Mouse (Mus musculus) embryonic facial prominence, embryonic 10.5 days (tissue): ENCODE measurements around the gene Rassf8. TPM values are rescaled to one million over a fixed set of nuclear protein-coding genes. Genes with fewer than 3 reads are reported as not detected.

Experiments used
- DNase-seq: peaks from one replicate; pipeline ENCODE4 v3.0.0-alpha.2; 2017; ENCODE audit warnings: low spot score
- H3K27ac ChIP-seq: fragments of 300-500 bp; sonication (generic); replicated peaks from 2 replicates; pipeline ENCODE4 v1.5.1; 2016; ENCODE audit warnings: mild to moderate bottlenecking
- H3K27me3 ChIP-seq: fragments of 300-500 bp; sonication (generic); replicated peaks from 2 replicates; pipeline ENCODE4 v1.6.1; 2016; ENCODE audit warnings: low read depth, mild to moderate bottlenecking; ENCODE audit not compliant: poor library complexity, severe bottlenecking
- H3K36me3 ChIP-seq: fragments of 300-500 bp; sonication (generic); replicated peaks from 2 replicates; pipeline ENCODE4 v1.6.1; 2016; ENCODE audit warnings: mild to moderate bottlenecking, moderate library complexity
- H3K4me1 ChIP-seq: fragments of 300-500 bp; sonication (generic); 2 replicates; pipeline ENCODE4 v1.6.1; 2016
- H3K4me3 ChIP-seq: fragments of 300-500 bp; sonication (generic); 2 replicates; pipeline ENCODE4 v1.5.1; 2016; ENCODE audit warnings: mild to moderate bottlenecking, moderate library complexity
- H3K9me3 ChIP-seq: fragments of 300-500 bp; sonication (generic); 2 replicates; pipeline ENCODE4 v1.6.1; 2016; ENCODE audit warnings: mild to moderate bottlenecking
- WGBS: fragments of 180-500 bp; shearing (Covaris S2); methylation state at CpG from one replicate; pipeline ENCODE4 v1.1.7; 2016; 5-methylcytosine and 5-hydroxymethylcytosine counted together
- polyA plus RNA-seq: library from polyadenylated mRNA; unstranded; fragments of >200 nt; fragmentation: Nextera tagmentation; extraction: Ambion mirVana; gene quantifications from 2 replicates; pipeline ENCODE4 v1.2.1, GENCODE M21; 2016

Rassf8 gene
- polyA plus RNA-seq, 1 experiment from 2014 or later, result 3.7 TPM

DNA sequence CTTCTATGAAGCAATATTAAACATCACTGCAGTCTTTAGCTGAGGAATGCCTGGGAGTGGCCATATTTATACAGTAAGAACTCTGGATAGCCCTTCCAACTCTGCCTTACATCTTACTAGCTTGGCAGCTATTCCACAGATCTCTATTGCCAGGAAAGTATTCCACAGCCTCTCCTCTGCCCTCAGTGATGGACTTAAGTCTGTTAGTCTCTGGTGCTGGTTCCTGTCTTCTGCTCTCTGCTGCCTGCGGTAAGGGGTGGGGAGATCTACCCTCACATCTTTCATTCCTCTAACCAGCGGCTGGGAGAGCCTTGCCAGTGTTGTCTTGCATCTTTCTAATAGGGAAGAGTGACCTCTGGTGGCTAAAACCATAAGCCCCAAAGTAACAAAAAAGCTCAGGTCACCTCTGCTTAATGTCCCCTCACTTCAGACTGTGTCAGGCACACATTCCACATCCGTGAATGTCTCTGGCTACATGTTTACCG lies 46.6 kb downstream of the Rassf8 start:
- 0 out of 2 replicates have a peak, but pooled peaks cover 4% of the 10 kb centered on the region for H3K36me3 ChIP-seq
- H3K4me3 ChIP-seq, result no peak overlapping the region
- DNase-seq, result peak; percentile 51
- H3K4me1 ChIP-seq, result peaks cover 11% of the 10 kb centered on the region; the same call in 1 of the 2 replicates
- H3K9me3 ChIP-seq, result no peaks in the 10 kb centered on the region
- 22% methylated on average over 4 of the region's 4 CpGs for whole genome bisulfite sequencing
- H3K27ac ChIP-seq, result no peak overlapping the region
- no peaks in the 10 kb centered on the region for H3K27me3 ChIP-seq

DNA sequence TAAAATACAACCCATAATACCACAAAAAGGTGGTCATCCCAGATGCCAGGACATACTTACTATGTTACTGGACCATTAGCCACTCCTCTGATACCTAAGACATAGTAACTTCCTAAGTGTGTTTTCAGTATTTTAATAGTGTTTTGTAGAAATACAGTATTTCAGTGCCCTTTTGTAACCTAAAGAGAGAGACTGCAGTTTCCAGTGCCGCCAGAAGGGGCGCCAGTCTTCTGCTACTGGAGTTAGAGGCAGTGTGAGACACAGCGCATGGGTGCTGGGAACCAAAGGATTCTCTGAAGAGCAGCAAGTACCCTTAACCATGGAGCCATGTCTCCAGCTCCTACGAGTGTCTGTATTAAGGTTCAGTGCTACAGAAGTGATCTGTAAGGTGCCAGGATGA lies 48.1 kb downstream of the Rassf8 start:
- Histone ChIP-seq H3K4me1 (peaks cover 11% of the 10 kb centered on the region; the same call in 1 of the 2 replicates), H3K27ac (no peak overlapping the region), H3K4me3 (no peak overlapping the region), H3K27me3 (no peaks in the 10 kb centered on the region), H3K9me3 (no peaks in the 10 kb centered on the region), H3K36me3 (0 out of 2 replicates have a peak, but pooled peaks cover 4% of the 10 kb centered on the region)
- DNase-seq, result peak; percentile 28
- WGBS, result 57% methylated on average over 4 of the region's 4 CpGs

DNA sequence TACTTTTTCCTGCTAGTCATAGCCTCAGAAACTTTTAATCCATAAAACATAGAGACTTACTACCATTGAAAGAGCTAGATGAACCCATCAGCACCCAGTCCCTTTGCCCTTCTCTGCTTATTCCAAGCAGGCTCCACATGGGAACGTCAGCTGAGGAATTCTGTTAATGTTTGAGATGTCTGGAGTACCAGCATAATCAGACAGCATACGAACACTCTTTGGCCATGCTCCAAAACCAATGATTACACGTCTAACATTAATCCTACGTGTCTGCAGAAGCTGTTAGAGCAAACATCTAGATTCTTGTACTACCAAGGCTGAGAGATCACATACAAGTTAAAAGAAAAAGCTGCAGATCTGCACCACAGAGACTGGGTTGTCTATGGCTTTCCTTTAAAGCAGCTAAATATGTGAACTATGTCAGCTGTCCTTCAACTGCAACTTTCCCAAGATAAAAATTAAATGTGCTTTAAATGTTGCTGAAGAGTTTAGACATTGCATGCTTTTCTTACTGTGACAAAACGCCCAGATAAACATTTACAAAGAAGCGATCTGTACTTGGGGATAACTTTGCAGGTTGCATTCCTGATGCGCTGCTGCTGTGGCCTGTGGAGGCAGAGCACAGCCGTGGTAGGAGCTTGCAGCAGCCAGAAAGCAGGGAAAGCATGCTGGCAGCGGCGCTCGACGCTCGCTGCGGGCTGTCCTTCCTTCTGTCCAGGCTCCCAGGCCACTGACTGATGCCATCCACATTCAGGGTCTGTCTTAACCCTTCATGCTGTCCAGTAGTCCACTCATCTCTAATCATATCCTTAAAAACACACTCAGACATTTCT lies 49.9 kb downstream of the Rassf8 start:
- no peak overlapping the region for H3K4me3 ChIP-seq
- H3K9me3 ChIP-seq, result no peaks in the 10 kb centered on the region
- H3K4me1 ChIP-seq, result peaks cover 11% of the 10 kb centered on the region; the same call in 1 of the 2 replicates
- 76% methylated on average over 14 of the region's 14 CpGs for WGBS
- H3K27ac ChIP-seq, result no peak overlapping the region
- DNase-seq, result no peak
- no peaks in the 10 kb centered on the region for H3K27me3 ChIP-seq
- 0 out of 2 replicates have a peak, but pooled peaks cover 4% of the 10 kb centered on the region for H3K36me3 ChIP-seq

DNA sequence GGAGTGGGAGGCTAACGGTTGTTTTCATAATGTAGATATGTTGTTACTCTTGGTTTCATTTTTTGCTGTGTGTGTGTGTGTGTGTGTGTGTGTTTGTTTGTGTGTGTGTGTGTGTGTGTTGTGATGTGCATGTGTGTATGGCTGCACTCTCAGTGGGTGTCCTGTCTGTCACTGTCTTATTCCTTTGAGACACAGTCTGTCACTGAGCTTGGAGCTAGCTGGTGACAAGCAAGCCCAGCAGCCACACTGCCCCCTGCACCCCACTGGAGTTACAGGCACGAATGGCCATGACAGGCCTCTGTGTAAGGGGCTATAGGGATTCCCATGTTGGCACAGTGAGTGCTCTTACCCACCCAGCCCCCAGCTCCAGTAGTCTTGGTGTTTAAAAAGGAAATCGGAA lies 51.1 kb downstream of the Rassf8 start:
- no peak overlapping the region for H3K27ac ChIP-seq
- peaks cover 15% of the 10 kb centered on the region for H3K4me1 ChIP-seq
- no peaks in the 10 kb centered on the region for H3K27me3 ChIP-seq
- 74% methylated on average over 3 of the region's 3 CpGs for WGBS
- no peaks in the 10 kb centered on the region for H3K9me3 ChIP-seq
- H3K4me3 ChIP-seq, result no peak overlapping the region
- H3K36me3 ChIP-seq, result 0 out of 2 replicates have a peak, but pooled peaks cover 4% of the 10 kb centered on the region
- DNase-seq, result no peak

DNA sequence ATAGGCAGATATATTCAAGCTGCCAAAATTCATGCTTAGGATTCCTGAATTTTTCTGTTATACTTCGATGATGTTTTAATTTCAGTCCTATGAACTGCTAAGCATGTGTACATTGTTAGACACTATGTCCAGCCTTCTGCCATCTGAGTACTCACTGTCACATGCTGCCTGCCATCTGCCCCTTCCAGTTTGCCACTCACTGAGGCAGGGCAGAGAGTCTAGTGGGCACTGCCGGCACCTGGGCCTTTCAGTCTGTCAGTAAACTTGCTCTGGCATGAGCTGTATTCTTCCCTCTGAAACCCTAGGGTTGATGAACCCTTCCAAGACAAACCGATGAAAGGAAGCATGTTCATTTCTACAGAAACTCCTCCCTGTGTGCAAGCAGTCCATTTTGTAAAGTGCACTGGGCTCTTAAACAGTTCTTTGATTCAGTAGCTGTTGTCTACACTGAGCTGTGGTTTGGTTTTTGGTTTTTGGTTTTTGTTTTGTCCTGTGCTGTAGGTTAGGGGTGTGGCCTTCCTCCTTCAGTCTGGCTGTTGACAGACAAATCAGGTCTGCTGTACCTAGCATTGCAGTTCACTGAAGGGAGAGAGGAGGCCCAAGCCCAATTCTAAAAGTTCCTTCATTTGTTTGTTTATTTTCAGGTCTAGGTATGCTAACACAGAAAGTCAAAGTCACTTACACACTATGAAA lies 55.4 kb downstream of the Rassf8 start:
- WGBS, result 87% methylated on average over 3 of the region's 3 CpGs
- Histone ChIP-seq H3K36me3 (no peaks in the 10 kb centered on the region), H3K9me3 (no peaks in the 10 kb centered on the region), H3K4me3 (no peak overlapping the region), H3K4me1 (peaks cover 24% of the 10 kb centered on the region), H3K27ac (no peak overlapping the region), H3K27me3 (no peaks in the 10 kb centered on the region)
- no peak for DNase-seq

DNA sequence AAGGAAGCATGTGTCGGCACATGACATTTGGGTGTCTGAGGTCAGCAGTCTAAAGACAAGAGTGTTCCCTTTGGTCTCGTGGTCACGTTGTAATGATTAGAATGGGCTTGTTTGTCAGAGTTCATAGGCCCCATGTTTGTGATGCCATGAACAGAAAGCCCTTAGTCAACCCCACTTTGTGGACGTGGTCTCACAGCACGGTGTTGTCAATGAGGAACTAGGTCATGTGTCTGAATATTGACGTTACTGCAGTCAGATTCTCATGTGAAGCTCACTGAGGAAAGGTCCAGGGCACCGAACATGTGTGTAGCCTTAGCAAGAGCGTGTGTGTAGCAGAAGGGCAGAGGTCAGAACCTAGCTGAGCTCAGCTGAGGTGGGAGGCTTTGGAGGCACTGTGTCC lies 56.3 kb downstream of the Rassf8 start:
- no peaks in the 10 kb centered on the region for H3K27me3 ChIP-seq
- 71% methylated on average over 8 of the region's 8 CpGs for WGBS

DNA sequence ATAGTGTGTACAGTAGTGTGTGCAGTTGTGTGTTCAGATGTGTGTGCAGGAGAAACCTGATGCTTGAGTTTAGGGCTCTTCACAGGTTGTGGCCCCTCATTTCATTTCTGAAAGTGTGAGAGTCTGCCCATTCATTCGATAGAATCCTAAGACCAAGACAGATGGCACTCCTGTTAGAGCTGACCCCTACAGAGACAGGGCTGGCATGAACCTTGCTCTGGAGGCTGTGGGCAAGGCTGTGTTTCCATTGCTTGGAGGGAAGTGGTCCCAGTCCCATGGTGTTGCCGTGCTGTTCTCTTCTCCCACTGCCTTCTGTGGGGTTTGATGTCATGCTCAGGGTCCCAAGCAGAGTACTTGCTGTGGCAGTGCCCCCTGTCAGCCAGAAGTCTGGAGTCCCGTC lies 57.7 kb downstream of the Rassf8 start:
- no peaks in the 10 kb centered on the region for H3K9me3 ChIP-seq
- no peak for DNase-seq
- no peaks in the 10 kb centered on the region for H3K36me3 ChIP-seq
- no peak overlapping the region for H3K4me3 ChIP-seq
- no peak overlapping the region for H3K27ac ChIP-seq
- 62% methylated on average over 3 of the region's 3 CpGs for WGBS
- no peaks in the 10 kb centered on the region for H3K27me3 ChIP-seq
- peaks cover 19% of the 10 kb centered on the region for H3K4me1 ChIP-seq

More for the DNA sequence above, 56.3 kb downstream of the Rassf8 start:
- DNase-seq, result no peak
- Histone ChIP-seq H3K27ac (no peak overlapping the region), H3K4me1 (peaks cover 21% of the 10 kb centered on the region), H3K4me3 (no peak overlapping the region), H3K36me3 (no peaks in the 10 kb centered on the region), H3K9me3 (no peaks in the 10 kb centered on the region)

DNA sequence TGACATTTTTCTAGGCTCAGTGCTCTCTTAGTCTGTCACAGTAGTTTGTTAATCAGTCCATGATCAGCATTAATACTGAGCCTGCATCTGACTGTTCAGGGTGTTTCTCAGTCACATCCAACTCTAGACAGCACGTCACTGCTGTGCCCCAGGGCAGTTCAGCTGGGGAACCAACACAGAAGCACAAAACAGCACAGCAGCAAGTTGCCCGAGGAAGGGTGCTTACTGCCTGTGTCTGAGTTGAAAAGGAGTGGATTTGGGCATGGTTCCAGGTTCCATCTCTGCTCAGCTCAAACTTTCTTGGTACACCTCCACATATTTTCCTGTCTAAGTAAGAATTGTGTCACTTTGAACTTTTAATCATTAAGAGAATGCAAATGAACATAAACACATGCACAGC lies 60.2 kb downstream of the Rassf8 start:
- 35% methylated on average over 2 of the region's 2 CpGs for WGBS
- no peak overlapping the region for H3K27ac ChIP-seq

DNA sequence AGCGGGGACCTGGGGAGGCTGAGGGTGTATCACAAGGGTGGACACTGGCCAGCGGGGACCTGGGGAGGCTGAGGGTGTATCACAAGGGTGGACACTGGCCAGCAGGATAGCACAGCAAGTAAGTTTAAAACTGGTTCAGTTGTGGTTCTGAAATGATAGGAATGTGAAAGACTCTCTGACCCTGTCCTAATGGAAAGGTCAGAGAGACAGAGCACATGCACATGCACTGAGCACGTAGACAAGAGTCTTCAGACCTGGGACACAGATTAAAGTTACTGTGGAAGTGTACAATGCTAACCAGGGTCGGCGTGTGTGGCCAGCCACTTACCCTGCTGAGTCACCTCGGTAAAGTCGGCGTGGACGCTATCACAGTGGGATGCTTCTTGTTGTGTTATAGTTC lies 61.4 kb downstream of the Rassf8 start:
- 84% methylated on average over 9 of the region's 9 CpGs for WGBS
- peaks cover 13% of the 10 kb centered on the region; the same call in 1 of the 2 replicates for H3K36me3 ChIP-seq
- no peak for DNase-seq
- H3K27me3 ChIP-seq, result no peaks in the 10 kb centered on the region
- peaks cover 11% of the 10 kb centered on the region for H3K4me1 ChIP-seq
- no peaks in the 10 kb centered on the region for H3K9me3 ChIP-seq
- no peak overlapping the region for H3K27ac ChIP-seq
- H3K4me3 ChIP-seq, result no peak overlapping the region

More for the DNA sequence above, 60.2 kb downstream of the Rassf8 start:
- no peak for DNase-seq
- Histone ChIP-seq H3K9me3 (no peaks in the 10 kb centered on the region), H3K4me1 (peaks cover 18% of the 10 kb centered on the region), H3K4me3 (no peak overlapping the region), H3K27me3 (no peaks in the 10 kb centered on the region), H3K36me3 (peaks cover 13% of the 10 kb centered on the region; the same call in 1 of the 2 replicates)

DNA sequence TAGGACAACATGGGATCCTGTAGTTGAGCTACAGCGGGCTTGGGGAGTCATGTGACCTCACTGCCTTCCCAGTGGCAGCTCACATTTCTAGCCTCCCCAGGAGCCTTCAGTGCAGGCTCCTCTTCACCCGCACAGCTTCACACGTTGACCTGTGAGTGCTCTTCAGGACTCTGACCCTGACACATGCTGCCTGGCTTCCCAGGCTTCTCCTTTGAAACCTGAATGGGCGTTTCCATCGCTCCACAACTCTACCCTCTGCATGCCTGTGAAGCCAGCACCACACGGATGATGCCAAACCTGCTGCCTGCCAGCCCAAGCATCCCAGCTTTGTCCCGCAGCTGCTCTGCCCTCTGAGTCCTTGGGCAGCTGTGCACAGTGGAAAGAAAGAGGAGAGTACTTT lies 63.0 kb downstream of the Rassf8 start:
- Histone ChIP-seq H3K27ac (no peak overlapping the region), H3K36me3 (peaks cover 16% of the 10 kb centered on the region; the same call in 1 of the 2 replicates), H3K4me3 (no peak overlapping the region), H3K4me1 (peaks cover 3% of the 10 kb centered on the region; the same call in 1 of the 2 replicates), H3K9me3 (no peaks in the 10 kb centered on the region), H3K27me3 (no peaks in the 10 kb centered on the region)
- WGBS, result 87% methylated on average over 7 of the region's 7 CpGs
- no peak for DNase-seq

DNA sequence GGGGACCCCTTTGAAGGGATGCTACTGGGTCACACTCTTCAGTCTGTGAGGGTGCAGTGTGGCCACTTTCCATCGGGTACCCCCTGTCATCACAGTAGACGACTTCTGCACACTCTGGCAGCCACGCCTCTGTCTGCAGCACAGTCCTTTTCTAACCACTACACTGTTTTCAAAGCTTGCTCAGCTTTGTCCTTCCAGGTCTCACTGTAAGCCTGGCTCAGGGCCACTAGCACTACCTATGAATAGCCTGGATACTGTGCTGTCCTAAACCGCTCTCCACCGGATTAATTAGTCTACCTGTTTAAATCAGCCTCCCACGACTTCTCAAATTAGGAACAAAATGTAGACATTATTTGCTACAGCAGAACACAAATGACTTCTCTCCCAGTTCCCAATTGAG lies 63.5 kb downstream of the Rassf8 start:
- no peak for DNase-seq
- no peaks in the 10 kb centered on the region for H3K27me3 ChIP-seq
- peaks cover 5% of the 10 kb centered on the region; the same call in 1 of the 2 replicates for H3K4me1 ChIP-seq
- H3K36me3 ChIP-seq, result peaks cover 16% of the 10 kb centered on the region; the same call in 1 of the 2 replicates
- no peaks in the 10 kb centered on the region for H3K9me3 ChIP-seq
- no peak overlapping the region for H3K27ac ChIP-seq
- 91% methylated on average over 6 of the region's 6 CpGs for WGBS
- no peak overlapping the region for H3K4me3 ChIP-seq

DNA sequence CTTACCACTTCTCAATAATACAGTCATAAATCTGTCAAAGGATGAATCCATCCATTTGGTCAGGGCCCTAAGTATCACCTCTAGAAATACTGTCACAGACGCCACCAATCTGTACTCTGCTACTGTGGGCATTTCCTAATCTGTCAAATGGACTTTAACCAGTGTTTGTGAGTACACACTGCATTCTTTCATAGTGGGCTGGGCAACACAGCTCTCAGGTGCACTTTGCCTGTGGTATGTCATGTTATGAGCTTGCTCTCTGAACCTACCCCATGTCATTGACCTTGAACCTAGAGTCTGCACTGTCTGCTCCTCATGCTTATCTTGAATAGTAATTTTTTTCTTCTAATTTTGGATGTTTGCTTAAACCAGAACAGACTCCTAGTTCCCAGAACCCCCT lies 64.6 kb downstream of the Rassf8 start:
- no peaks in the 10 kb centered on the region for H3K9me3 ChIP-seq
- 90% methylated on average over 1 of the region's 1 CpGs for WGBS
- no peak overlapping the region for H3K27ac ChIP-seq
- H3K36me3 ChIP-seq, result peaks cover 20% of the 10 kb centered on the region; the same call in 1 of the 2 replicates
- H3K27me3 ChIP-seq, result no peaks in the 10 kb centered on the region
- H3K4me3 ChIP-seq, result no peak overlapping the region
- DNase-seq, result no peak
- H3K4me1 ChIP-seq, result peaks cover 14% of the 10 kb centered on the region; the same call in 1 of the 2 replicates
